Mouse (Mus musculus): Measurements from ENCODE around the gene Hdac11. TPM values are rescaled to one million over a fixed set of nuclear protein-coding genes. Genes with fewer than 3 reads are reported as not detected.

Hdac11 gene
- total and polyA plus RNA-seq, 3 experiments: 0.54 to 1.4 (median 1.4) TPM

DNA sequence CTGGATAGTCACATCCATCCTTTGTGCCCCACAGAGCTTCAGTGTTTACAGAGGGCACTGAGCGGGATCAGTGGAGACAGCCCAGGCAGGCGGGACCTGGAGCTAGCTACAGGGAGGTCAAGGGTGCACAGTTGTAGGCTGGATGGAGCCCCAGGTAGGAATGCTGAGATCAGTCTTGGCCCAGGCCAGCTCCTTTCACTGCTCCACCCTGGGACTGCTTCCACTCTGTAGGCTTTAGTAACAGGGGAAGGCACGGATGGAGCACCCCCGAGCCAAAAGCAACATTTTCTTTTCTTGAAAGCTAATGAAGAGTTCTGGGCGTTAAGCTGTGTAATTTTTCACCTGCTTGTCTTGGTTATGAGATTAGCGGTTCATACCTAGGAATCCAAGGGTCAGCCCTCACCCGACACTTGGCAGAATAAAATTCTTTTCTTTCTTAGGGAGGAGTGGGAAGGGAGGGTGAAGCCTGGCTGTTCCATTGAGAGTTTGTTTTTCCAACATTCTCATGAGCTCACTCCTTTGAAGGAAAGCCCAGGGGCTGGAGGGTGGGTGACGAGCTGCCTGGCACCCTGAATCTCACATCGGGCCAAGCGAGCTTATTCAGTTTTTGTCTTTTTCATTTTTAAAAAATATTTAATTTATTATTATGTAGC is 66.4 kb downstream of the Hdac11 start:
- DNase-seq (ENCODE audit: low spot score) (no peak), ATAC-seq (ENCODE audit: extremely low read depth, insufficient number of reproducible peaks, low FRiP score, poor library complexity, severe bottlenecking) (no peak)
- Histone ChIP-seq H3K9me3 (replicated peaks) (no peaks in the 10 kb centered on the region), H3K4me3 (ENCODE audit: low read depth, low read length) (no peak overlapping the region), H3K27me3 (ENCODE audit: insufficient read depth, low read length) (peaks cover 9% of the 10 kb centered on the region), H3K4me1 (ENCODE audit: insufficient read depth, low read depth, low read length) (no peaks in the 10 kb centered on the region), H3K36me3 (replicated peaks) (no peaks in the 10 kb centered on the region)
- TF ChIP-seq GATA1 (IDR thresholded peaks at IDR 0.05; ENCODE audit: borderline replicate concordance, low read length): no peak
- no peak for TF ChIP-seq TAL1 (conservative IDR thresholded peaks at IDR 0.05; ENCODE audit: low read depth, low read length)
- no peak for TF ChIP-seq CTCF (IDR thresholded peaks at IDR 0.05; ENCODE audit: low read depth, low read length)

Other genes with a start within 250 kb of the Hdac11 start
- gene Iqsec1, start 168.0 kb upstream of the Hdac11 start, total RNA-seq (2014; fragmentation: Nextera tagmentation): 39.2 and 41.0 TPM in 2 replicates
- gene Iqsec1, start 168.0 kb upstream of the Hdac11 start, total RNA-seq (2017): 2.0 TPM in 2 replicates
- gene Iqsec1, start 168.0 kb upstream of the Hdac11 start, polyA plus RNA-seq (2012): 48.2 and 48.7 TPM in 2 replicates
- gene Nup210, start 39.8 kb upstream of the Hdac11 start, total RNA-seq (2014; fragmentation: Nextera tagmentation): 97.7 and 114 TPM in 2 replicates
- 29.7 and 34.6 TPM in 2 replicates for gene Nup210, start 39.8 kb upstream of the Hdac11 start, total RNA-seq (2017)
- gene Nup210, start 39.8 kb upstream of the Hdac11 start, polyA plus RNA-seq (2012): 44.3 and 90.0 TPM in 2 replicates
- gene Fbln2, start 55.8 kb downstream of the Hdac11 start, total RNA-seq (2014; fragmentation: Nextera tagmentation): not detected in 2 replicates
- gene Fbln2, start 55.8 kb downstream of the Hdac11 start, total RNA-seq (2017): 0.17 and 0.27 TPM in 2 replicates
- not detected in 2 replicates for gene Fbln2, start 55.8 kb downstream of the Hdac11 start, polyA plus RNA-seq (2012)